Mouse (Mus musculus): ENCODE measurements around the gene Tvp23b. TPM values are rescaled to one million over a fixed set of nuclear protein-coding genes. Genes with fewer than 3 reads are reported as not detected.

The Tvp23b gene
- 11.0 to 16.8 TPM (median 14.7 TPM) in 4 replicates for total RNA-seq (2023)

DNA sequence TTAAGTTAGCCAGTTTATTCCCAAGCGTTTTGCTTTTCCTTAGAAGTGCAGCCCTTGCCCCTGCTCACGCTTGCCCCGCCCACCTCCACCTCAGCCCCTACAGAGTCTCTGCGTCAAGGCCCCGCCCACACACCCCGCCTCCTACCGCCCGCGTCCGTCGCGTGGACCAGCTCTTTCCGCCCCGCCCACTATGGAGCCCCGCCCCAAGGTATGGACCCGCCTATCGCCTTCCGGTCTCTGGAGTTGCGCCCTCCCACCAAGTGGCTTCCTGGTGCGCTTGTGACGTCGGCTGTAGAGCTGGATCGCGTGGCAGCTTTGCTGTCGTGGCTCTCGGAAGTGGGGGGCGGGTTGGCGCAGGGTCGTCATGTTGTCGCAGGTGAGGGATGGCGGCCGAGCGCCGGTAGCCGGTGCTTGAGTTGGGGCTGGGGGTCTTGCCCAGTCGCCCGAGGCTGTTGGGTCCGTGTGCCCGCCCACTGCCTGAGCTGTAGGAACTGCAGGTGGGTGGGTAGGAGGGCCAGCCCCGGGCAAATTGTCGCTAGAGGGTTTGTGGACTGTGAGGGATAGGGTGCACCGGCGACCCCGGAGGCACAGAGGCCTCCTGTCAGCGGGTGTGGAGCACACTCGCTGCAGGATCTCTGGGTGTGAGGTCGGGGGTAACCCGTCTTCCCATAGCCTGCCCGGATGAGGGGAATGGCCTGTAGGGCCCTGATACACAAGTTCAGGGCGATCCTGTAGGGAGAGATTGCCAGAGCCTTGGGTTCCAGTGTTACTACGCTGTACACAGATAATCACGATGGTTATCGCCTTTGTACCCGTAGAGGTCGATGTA is at the start of gene Tvp23b:
TSS of gene Tvp23b (plus strand) at position 236 of the 829 bp plus-strand sequence.

GRCm38 (mm10) chr11:62846961-62847654 is 32.1 kb upstream of the Tvp23b start, which contains the start of gene Fbxw10:
Fbxw10 (plus strand) TSS chr11:62847069.

DNA sequence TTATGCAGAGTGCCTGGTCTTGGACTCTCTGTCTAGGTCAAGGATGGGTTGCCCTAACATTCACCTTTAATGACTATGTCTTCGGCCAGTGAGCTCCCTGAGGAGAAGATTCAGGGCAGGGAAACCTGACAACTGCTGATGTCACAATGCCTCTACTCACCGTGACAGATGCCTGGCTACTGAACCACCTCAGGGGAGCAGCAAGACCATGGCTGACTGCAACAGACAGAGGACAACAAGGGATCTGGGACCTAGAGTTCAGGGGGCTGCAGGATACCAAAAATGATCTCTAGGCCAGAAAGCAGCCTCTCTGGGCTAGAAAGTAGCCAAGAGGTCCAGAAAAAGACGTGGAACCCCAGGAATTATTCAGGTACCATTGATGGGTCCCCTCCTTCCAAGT is 71.8 kb downstream of the Tvp23b start, which contains the start of gene Cdrt4:
TSS of gene Cdrt4 (plus strand) at position 182 of the 400 bp plus-strand sequence.

Other genes with a start within 250 kb of the Tvp23b start
- gene Lrrc75a, start 230.9 kb upstream of the Tvp23b start, total RNA-seq (2023) = 4.4 to 6.2 TPM (median 4.8 TPM) in 4 replicates
- gene Mmgt2, start 230.8 kb upstream of the Tvp23b start, total RNA-seq (2023) = 23.7 to 27.5 TPM (median 24.2 TPM) in 4 replicates
- gene Zfp287, start 147.6 kb upstream of the Tvp23b start, total RNA-seq (2023) = 6.1 to 7.7 TPM (median 7.0 TPM) in 4 replicates
- not detected in 4 replicates for gene Gm10428, start 126.4 kb upstream of the Tvp23b start, total RNA-seq (2023)
- gene Zfp286, start 90.0 kb upstream of the Tvp23b start, total RNA-seq (2023) = 0.89 to 2.7 TPM (median 2.2 TPM) in 4 replicates
- gene Trim16, start 59.2 kb upstream of the Tvp23b start, total RNA-seq (2023) = 1.4 to 2.6 TPM (median 2.0 TPM) in 4 replicates
- 7.7 to 14.0 TPM (median 8.9 TPM) in 4 replicates for gene Fbxw10, start 32.4 kb upstream of the Tvp23b start, total RNA-seq (2023)
- gene Cdrt4, start 71.7 kb downstream of the Tvp23b start, total RNA-seq (2023) = not detected in 4 replicates
- not detected in 4 replicates for gene Tekt3, start 182.2 kb downstream of the Tvp23b start, total RNA-seq (2023)
- gene Pmp22, start 249.5 kb downstream of the Tvp23b start, total RNA-seq (2023) = 0.86 to 3.1 TPM (median 1.1 TPM) in 4 replicates

All from B cell, adult 62 days (primary cell).